Mouse (Mus musculus): Measurements from ENCODE around the gene Adcy9. TPM values are rescaled to one million over a fixed set of nuclear protein-coding genes. Genes with fewer than 3 reads are reported as not detected.

Adcy9 gene
- total and polyA plus RNA-seq, 3 experiments, result 3.0 to 4.3 TPM; not detected in 1

GRCm38 (mm10) chr16:4371039-4371438 is 49.3 kb downstream of the Adcy9 start:
- H3K4me1 ChIP-seq (ENCODE audit: control insufficient read depth in 1 of 2, insufficient read depth in 2 of 2, low read length in 2 of 2), result peaks cover 19 to 28% of the 10 kb centered on the region in 2 experiments
- peak overlapping the region; percentile 49; the same call in 1 of the 2 replicates for H3K27ac ChIP-seq (ENCODE audit: control insufficient read depth, low read depth, low read length)

DNA sequence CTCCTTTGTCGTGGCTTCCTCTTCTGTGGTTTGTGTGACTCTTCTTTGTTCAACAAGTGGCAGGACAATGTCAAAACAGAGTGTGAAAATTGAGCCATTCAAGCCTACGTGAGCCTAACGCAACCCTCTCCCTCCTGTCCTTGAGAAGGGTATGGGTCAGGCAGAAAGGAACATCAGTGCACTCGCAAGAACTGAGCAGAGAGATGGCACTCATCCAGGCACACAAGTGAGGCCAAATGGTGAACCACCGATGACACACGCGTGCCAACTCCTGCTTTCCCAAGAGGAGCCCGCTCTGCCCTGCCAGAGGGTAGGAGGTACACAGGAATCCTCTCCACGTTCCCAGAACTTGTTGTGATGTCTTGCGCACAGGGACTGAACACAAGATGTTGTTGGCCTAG is 50.2 kb downstream of the Adcy9 start:
- peak; percentile 51 for DNase-seq (ENCODE audit: low read depth, low spot score)
- Histone ChIP-seq H3K4me1 (ENCODE audit: control insufficient read depth in 1 of 2, insufficient read depth in 2 of 2, low read length in 2 of 2) (peaks cover 19 to 28% of the 10 kb centered on the region in 2 experiments), H3K9me3 (replicated peaks; ENCODE audit: insufficient read depth, low read length) (no peaks in the 10 kb centered on the region), H3K27ac (ENCODE audit: control insufficient read depth, low read depth, low read length) (no peak overlapping the region), H3K36me3 (ENCODE audit: control insufficient read depth in 1 of 2, insufficient read depth in 2 of 2, low read length in 2 of 2) (peaks cover 0 to 27% of the 10 kb centered on the region in 2 experiments; a peak in 2 of 4 replicates), H3K4me3 (ENCODE audit: control insufficient read depth in 1 of 2, insufficient read depth in 1 of 2, low read depth in 2 of 2, low read length in 2 of 2) (no peak overlapping the region), H3K79me2 (ENCODE audit: control insufficient read depth, insufficient read depth, low read length, poor library complexity) (no peaks in the 10 kb centered on the region), H3K27me3 (ENCODE audit: control insufficient read depth in 1 of 2, insufficient read depth in 2 of 2, low read length in 2 of 2) (no peaks in the 10 kb centered on the region), H3K9ac (ENCODE audit: control insufficient read depth, low read depth, low read length, poor library complexity, severe bottlenecking) (no peak overlapping the region)
- TF ChIP-seq RCOR1 (IDR thresholded peaks at IDR 0.05; ENCODE audit: low read depth, low read length) (no peak), ZMIZ1 (IDR thresholded peaks at IDR 0.05; ENCODE audit: low read depth, low read length) (no peak), NRF1 (IDR thresholded peaks at IDR 0.05; ENCODE audit: insufficient read depth, low read depth, low read length, poor library complexity, severe bottlenecking) (no peak), MEF2A (IDR thresholded peaks at IDR 0.05; ENCODE audit: extremely low read depth, insufficient replicate concordance, low read depth, low read length, poor library complexity, severe bottlenecking) (no peak), GABPA (IDR thresholded peaks at IDR 0.05; ENCODE audit: low read depth, low read length) (no peak), CHD2 (IDR thresholded peaks at IDR 0.05; ENCODE audit: low read length) (no peak), ZC3H11A (IDR thresholded peaks at IDR 0.05; ENCODE audit: low read depth, low read length) (no peak), TAL1 (IDR thresholded peaks at IDR 0.05; ENCODE audit: low read length) (no peak), BHLHE40 (IDR thresholded peaks at IDR 0.05; ENCODE audit: borderline replicate concordance, low read depth, low read length) (no peak), GATA1 (IDR thresholded peaks at IDR 0.05; ENCODE audit: low read depth, low read length) (no peak), SMC3 (IDR thresholded peaks at IDR 0.05; ENCODE audit: low read depth, low read length) (no peak)

More at GRCm38 (mm10) chr16:4371039-4371438, 49.3 kb downstream of the Adcy9 start:
- peaks cover 0 to 27% of the 10 kb centered on the region in 2 experiments; a peak in 2 of 4 replicates for H3K36me3 ChIP-seq (ENCODE audit: control insufficient read depth in 1 of 2, insufficient read depth in 2 of 2, low read length in 2 of 2)
- no peaks in the 10 kb centered on the region for H3K27me3 ChIP-seq (ENCODE audit: control insufficient read depth in 1 of 2, insufficient read depth in 2 of 2, low read length in 2 of 2)
- H3K79me2 ChIP-seq (ENCODE audit: control insufficient read depth, insufficient read depth, low read length, poor library complexity), result no peaks in the 10 kb centered on the region
- H3K9me3 ChIP-seq (replicated peaks; ENCODE audit: insufficient read depth, low read length), result no peaks in the 10 kb centered on the region
- peak; percentile 57 for DNase-seq (ENCODE audit: low read depth, low spot score)
- no peak overlapping the region for H3K4me3 ChIP-seq (ENCODE audit: control insufficient read depth in 1 of 2, insufficient read depth in 1 of 2, low read depth in 2 of 2, low read length in 2 of 2)
- H3K9ac ChIP-seq (ENCODE audit: control insufficient read depth, low read depth, low read length, poor library complexity, severe bottlenecking), result no peak overlapping the region
- no peak for TF ChIP-seq MEF2A (IDR thresholded peaks at IDR 0.05; ENCODE audit: extremely low read depth, insufficient replicate concordance, low read depth, low read length, poor library complexity, severe bottlenecking)
- TF ChIP-seq ETS1 (IDR thresholded peaks at IDR 0.05; ENCODE audit: low read depth, low read length), result 0 out of 2 replicates have a peak, but pooled peaks have one; percentile 14
- TF ChIP-seq BHLHE40 (IDR thresholded peaks at IDR 0.05; ENCODE audit: borderline replicate concordance, low read depth, low read length), result no peak
- TF ChIP-seq GATA1 (IDR thresholded peaks at IDR 0.05; ENCODE audit: low read depth, low read length), result 0 out of 2 replicates have a peak, but pooled peaks have one; percentile 18
- TF ChIP-seq CHD1 (IDR thresholded peaks at IDR 0.05; ENCODE audit: low read depth, low read length), result no peak

Data from MEL (cell line).